Mouse (Mus musculus) C2C12 (cell line): ENCODE measurements at regions not wholly inside any gene's neighbourhood (a gene's known extent, or its start where the extent isn't known, plus 50 kb on each side); places are given as distances from the start of the nearest gene placed in this dataset.

ENCODE experiments used
- H3K27me3 ChIP-seq: one replicate; pipeline ENCODE4 v1.6.1; 2011; ENCODE audit not compliant: control insufficient read depth, insufficient read depth, insufficient read length
- H3K36me3 ChIP-seq: one replicate; pipeline ENCODE4 v1.6.1; 2011; ENCODE audit not compliant: control insufficient read depth, insufficient read depth
- H3K4me3 ChIP-seq: one replicate; pipeline ENCODE4 v1.5.1; 2011; ENCODE audit warnings: mild to moderate bottlenecking, control low read depth; ENCODE audit not compliant: poor library complexity, insufficient read depth, severe bottlenecking
- H3K79me2 ChIP-seq: one replicate; pipeline ENCODE4 v1.6.1; 2011; ENCODE audit not compliant: control insufficient read depth, insufficient read depth
- H3K79me3 ChIP-seq: one replicate; pipeline ENCODE4 v1.6.1; 2011; ENCODE audit warnings: low read depth, control low read depth
- H3ac ChIP-seq: one replicate; pipeline ENCODE3; 2011; ENCODE audit warnings: low read depth; ENCODE audit not compliant: control insufficient read depth, insufficient read length
- CEBPB ChIP-seq: IDR thresholded peaks from one replicate; pipeline ENCODE4 v1.6.1; 2011; ENCODE audit warnings: low read depth, mild to moderate bottlenecking, control low read depth, moderate library complexity
- CTCF ChIP-seq: IDR thresholded peaks from one replicate; pipeline ENCODE4 v1.5.1; 2011; ENCODE audit not compliant: control insufficient read depth, insufficient read depth, insufficient read length
- FOSL1 ChIP-seq: IDR thresholded peaks from one replicate; pipeline ENCODE4 v1.8.0; 2011; ENCODE audit warnings: mild to moderate bottlenecking, low read length; ENCODE audit not compliant: poor library complexity, insufficient read depth, severe bottlenecking
- MAX ChIP-seq: IDR thresholded peaks from one replicate; pipeline ENCODE4 v1.6.1; 2011; ENCODE audit warnings: mild to moderate bottlenecking, control low read depth
- MYOD1 ChIP-seq: IDR thresholded peaks from one replicate; pipeline ENCODE4 v1.6.1; 2011; ENCODE audit warnings: low read depth; ENCODE audit not compliant: control insufficient read depth, insufficient read length
- MYOG ChIP-seq: IDR thresholded peaks from one replicate; pipeline ENCODE4 v1.6.1; 2011; ENCODE audit not compliant: control insufficient read depth, insufficient read length; ENCODE audit errors: extremely low read depth
- USF1 ChIP-seq: IDR thresholded peaks from one replicate; pipeline ENCODE4 v1.6.1; 2011; ENCODE audit warnings: low read depth, mild to moderate bottlenecking, control low read depth, moderate library complexity

DNA sequence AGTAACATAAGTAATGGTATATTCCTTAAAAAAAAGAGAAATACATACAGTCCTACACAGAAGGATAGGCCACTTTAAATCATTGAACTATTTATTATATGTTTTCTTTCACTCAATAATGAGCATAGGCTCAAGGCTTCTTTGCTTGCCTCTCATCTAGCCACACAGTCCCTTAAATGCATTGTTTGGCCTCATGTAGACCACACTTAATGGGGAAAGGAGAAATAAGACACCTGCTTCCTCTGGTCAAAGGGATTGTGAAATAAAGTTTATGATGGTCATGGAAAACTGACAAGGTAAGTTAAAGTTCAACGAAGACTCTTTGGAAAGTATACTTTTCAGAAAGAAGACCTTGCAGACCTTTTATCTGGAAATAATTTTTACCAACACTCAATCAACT, 108.4 kb upstream of the Oxgr1 start:
- Histone ChIP-seq H3K79me2 (no peaks in the 10 kb centered on the region), H3K36me3 (no peaks in the 10 kb centered on the region), H3K27me3 (peaks cover 8% of the 10 kb centered on the region), H3K4me3 (no peak overlapping the region), H3K79me3 (no peaks in the 10 kb centered on the region), H3ac (no peak overlapping the region)
- no peak for TF ChIP-seq MYOG
- TF ChIP-seq CEBPB: no peak
- no peak for TF ChIP-seq CTCF
- no peak for TF ChIP-seq USF1
- no peak for TF ChIP-seq MYOD1
- TF ChIP-seq FOSL1: no peak
- TF ChIP-seq MAX: no peak

DNA sequence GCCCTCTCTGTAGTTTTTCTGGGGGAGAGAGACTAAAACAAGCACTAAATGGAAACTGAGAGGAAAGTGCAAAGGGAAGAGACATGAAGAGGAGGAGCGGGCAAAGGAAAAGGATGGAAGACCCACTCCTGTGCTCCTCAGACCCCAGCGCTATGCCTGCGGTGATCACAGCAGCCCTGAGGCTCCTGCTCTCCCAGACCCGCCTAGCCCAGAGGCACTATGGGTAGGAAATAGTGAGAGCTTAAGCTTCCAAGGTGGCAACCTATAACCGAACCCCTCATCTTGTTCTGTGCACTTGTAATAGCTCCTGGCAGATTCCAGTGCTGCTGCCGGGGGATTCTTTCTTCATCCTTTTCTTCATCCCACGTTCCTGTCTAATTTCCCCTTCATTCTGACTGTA, 112.2 kb upstream of the Oxgr1 start:
- Histone ChIP-seq H3K79me3 (no peaks in the 10 kb centered on the region), H3K36me3 (no peaks in the 10 kb centered on the region), H3K79me2 (no peaks in the 10 kb centered on the region), H3K27me3 (peaks cover 14% of the 10 kb centered on the region), H3ac (no peak overlapping the region), H3K4me3 (no peak overlapping the region)
- TF ChIP-seq CEBPB (no peak), MAX (no peak), MYOD1 (no peak), USF1 (no peak), CTCF (no peak), MYOG (no peak), FOSL1 (no peak)

DNA sequence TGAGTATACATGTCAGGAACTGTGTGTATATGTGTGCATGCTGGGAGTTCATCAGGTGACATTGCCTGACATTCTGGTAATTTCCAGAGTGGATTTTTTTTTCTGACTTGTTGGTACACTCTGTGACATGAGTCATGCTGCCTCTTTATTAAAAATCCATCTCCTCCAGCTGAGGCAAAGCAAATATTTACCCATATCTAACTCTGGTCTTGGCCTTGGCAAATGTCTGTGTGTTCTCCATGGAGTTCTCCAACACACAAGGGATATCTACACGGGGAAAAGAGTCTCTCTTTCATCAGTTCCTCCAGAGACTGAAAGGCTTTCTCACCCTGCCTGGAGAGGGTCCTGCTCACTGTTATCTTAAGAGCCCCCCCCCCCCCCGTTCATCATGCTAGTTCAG, 111.3 kb upstream of the Mbnl2 start:
- H3K79me3 ChIP-seq: no peaks in the 10 kb centered on the region
- no peaks in the 10 kb centered on the region for H3K79me2 ChIP-seq
- no peaks in the 10 kb centered on the region for H3K27me3 ChIP-seq
- H3ac ChIP-seq: no peak overlapping the region
- no peak for TF ChIP-seq USF1
- no peak for TF ChIP-seq MYOD1
- no peak for TF ChIP-seq CTCF
- no peak for TF ChIP-seq FOSL1
- no peak for TF ChIP-seq MAX
- TF ChIP-seq CEBPB: no peak
- no peak for TF ChIP-seq MYOG
- no peaks in the 10 kb centered on the region for H3K36me3 ChIP-seq
- H3K4me3 ChIP-seq: no peak overlapping the region

DNA sequence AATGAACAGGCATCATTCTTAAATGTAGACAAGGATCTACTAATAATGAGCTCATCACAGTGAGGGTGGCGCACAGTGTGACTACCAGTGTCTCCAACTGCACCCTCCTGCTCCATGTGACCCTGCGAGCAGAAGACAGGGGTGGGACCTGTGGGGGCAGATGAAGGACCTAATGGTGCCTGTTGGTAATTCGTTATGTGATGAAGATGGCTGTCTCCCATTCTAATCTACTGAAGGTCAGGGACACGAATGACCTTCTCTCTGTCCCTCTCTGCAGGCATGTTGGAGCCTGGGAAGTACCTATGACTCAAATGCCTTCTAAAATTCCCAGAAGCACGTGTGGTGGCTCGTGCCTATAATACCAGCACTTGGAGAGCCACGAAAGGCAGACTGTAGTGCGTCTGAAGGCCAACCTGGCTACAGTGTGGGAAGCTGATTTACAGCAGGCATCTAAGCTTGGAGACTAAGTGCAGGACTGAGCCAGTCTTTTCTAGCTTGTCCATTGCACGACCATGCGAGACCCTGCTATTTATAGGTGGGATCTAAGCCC, 109.9 kb upstream of the Mbnl2 start:
- Histone ChIP-seq H3K79me3 (no peaks in the 10 kb centered on the region), H3K36me3 (no peaks in the 10 kb centered on the region), H3K4me3 (no peak overlapping the region), H3K27me3 (peaks cover 5% of the 10 kb centered on the region), H3K79me2 (no peaks in the 10 kb centered on the region), H3ac (no peak overlapping the region)
- TF ChIP-seq MAX: no peak
- TF ChIP-seq FOSL1: no peak
- no peak for TF ChIP-seq MYOD1
- TF ChIP-seq USF1: no peak
- no peak for TF ChIP-seq MYOG
- TF ChIP-seq CTCF: no peak

DNA sequence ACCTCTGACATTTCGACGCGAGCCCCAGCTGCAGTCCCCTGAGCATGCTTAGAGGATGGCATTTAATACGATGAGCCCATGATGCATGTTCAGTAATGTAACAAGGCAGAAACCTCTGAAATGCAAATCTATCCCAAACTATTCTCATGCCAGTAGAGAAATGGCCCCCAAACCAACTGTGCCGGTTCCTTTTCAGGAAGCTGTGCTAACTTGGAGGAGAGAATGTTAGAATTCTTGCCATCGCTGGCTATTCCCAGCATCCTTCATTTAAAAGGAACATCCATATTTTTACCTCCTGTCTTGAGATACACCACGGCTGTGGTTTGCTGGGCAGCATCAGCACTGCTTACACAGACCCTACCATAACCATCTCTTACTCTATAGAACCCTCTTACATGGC, 104.7 kb upstream of the Mbnl2 start:
- no peak for TF ChIP-seq CTCF
- no peak overlapping the region for H3K4me3 ChIP-seq
- H3ac ChIP-seq: no peak overlapping the region

DNA sequence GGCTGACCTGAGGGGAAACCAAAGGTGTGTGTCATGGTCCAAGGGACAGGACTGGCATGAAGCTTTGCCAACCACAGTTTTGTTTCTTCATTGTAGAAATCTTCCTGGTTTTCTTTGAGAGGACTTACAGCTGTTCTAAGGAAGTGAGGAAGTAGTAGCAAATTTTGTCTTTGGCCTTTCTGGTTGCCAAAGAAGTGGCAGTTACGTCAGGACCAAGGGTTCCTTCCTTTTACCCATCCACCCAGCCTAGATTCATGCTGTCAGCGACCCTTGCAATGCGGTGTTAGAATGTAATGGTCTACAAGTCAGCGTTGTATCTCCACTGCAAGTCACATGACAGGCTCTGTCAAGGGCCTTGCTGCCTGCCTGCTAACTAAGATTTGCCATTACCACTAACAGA, 103.4 kb upstream of the Mbnl2 start:
- H3K79me3 ChIP-seq: no peaks in the 10 kb centered on the region
- no peaks in the 10 kb centered on the region for H3K36me3 ChIP-seq
- no peaks in the 10 kb centered on the region for H3K79me2 ChIP-seq
- H3K27me3 ChIP-seq: peaks cover 8% of the 10 kb centered on the region
- H3ac ChIP-seq: no peak overlapping the region
- no peak for TF ChIP-seq MYOD1
- TF ChIP-seq USF1: no peak
- TF ChIP-seq FOSL1: no peak
- no peak for TF ChIP-seq MYOG
- no peak for TF ChIP-seq CEBPB
- TF ChIP-seq CTCF: no peak
- TF ChIP-seq MAX: no peak
- no peak overlapping the region for H3K4me3 ChIP-seq

More for the DNA sequence above, 104.7 kb upstream of the Mbnl2 start:
- peaks cover 8% of the 10 kb centered on the region for H3K27me3 ChIP-seq
- no peaks in the 10 kb centered on the region for H3K79me3 ChIP-seq
- H3K79me2 ChIP-seq: no peaks in the 10 kb centered on the region
- H3K36me3 ChIP-seq: no peaks in the 10 kb centered on the region
